Mouse (Mus musculus) intestine, embryonic 16.5 days (tissue): ENCODE results near the gene Smg9. TPM values are rescaled to one million over a fixed set of nuclear protein-coding genes. Genes with fewer than 3 reads are reported as not detected.

Experiments used
- ATAC-seq: fragments of 200-750 bp; cut with Nextera tagmentation; 2 replicates; pipeline ENCODE4 v1.8.0; 2017; ENCODE audit warnings: moderate TSS enrichment, moderate library complexity
- H3K27ac ChIP-seq: fragments of 300-500 bp; sonication (generic); 2 replicates; pipeline ENCODE4 v1.5.1; 2014; ENCODE audit warnings: mild to moderate bottlenecking, low read length
- H3K27me3 ChIP-seq: fragments of 300-500 bp; sonication (generic); replicated peaks from 2 replicates; pipeline ENCODE4 v1.6.1; 2014; ENCODE audit warnings: low read length, control low read depth, mixed read lengths; ENCODE audit not compliant: control insufficient read depth, insufficient read depth
- H3K36me3 ChIP-seq: fragments of 300-500 bp; sonication (generic); 2 replicates; pipeline ENCODE4 v1.6.1; 2014; ENCODE audit warnings: low read length, control low read depth; ENCODE audit not compliant: control insufficient read depth, insufficient read depth
- H3K4me1 ChIP-seq: fragments of 300-500 bp; sonication (generic); 2 replicates; pipeline ENCODE4 v1.6.1; 2014; ENCODE audit warnings: low read length, control low read depth, mixed read lengths; ENCODE audit not compliant: control insufficient read depth, insufficient read depth
- H3K4me2 ChIP-seq: fragments of 300-500 bp; sonication (generic); 2 replicates; pipeline ENCODE4 v1.6.1; 2014; ENCODE audit warnings: low read depth, low read length, control low read depth
- H3K4me3 ChIP-seq: fragments of 300-500 bp; sonication (generic); 2 replicates; pipeline ENCODE4 v1.5.1; 2014; ENCODE audit warnings: mild to moderate bottlenecking, low read length
- H3K9ac ChIP-seq: fragments of 300-500 bp; sonication (generic); 2 replicates; pipeline ENCODE4 v1.6.1; 2014; ENCODE audit warnings: low read depth, low read length
- H3K9me3 ChIP-seq: fragments of 300-500 bp; sonication (generic); 2 replicates; pipeline ENCODE4 v1.6.1; 2016; ENCODE audit warnings: low read length, control low read depth; ENCODE audit not compliant: control insufficient read depth
- WGBS: fragments of 180-500 bp; shearing (Covaris S2); extraction: QIAGEN DNeasy Blood & Tissue Kit; methylation state at CpG from one replicate; pipeline ENCODE4 v1.1.7; 2014; 5-methylcytosine and 5-hydroxymethylcytosine counted together
- polyA plus RNA-seq: library from polyadenylated mRNA; unstranded; fragments of >200 nt; fragmentation: Nextera tagmentation; extraction: Ambion mirVana; gene quantifications from 2 replicates; pipeline ENCODE4 v1.2.1, GENCODE M21; 2015

The Smg9 gene
- polyA plus RNA-seq: 20.4 and 22.0 TPM in 2 replicates

DNA sequence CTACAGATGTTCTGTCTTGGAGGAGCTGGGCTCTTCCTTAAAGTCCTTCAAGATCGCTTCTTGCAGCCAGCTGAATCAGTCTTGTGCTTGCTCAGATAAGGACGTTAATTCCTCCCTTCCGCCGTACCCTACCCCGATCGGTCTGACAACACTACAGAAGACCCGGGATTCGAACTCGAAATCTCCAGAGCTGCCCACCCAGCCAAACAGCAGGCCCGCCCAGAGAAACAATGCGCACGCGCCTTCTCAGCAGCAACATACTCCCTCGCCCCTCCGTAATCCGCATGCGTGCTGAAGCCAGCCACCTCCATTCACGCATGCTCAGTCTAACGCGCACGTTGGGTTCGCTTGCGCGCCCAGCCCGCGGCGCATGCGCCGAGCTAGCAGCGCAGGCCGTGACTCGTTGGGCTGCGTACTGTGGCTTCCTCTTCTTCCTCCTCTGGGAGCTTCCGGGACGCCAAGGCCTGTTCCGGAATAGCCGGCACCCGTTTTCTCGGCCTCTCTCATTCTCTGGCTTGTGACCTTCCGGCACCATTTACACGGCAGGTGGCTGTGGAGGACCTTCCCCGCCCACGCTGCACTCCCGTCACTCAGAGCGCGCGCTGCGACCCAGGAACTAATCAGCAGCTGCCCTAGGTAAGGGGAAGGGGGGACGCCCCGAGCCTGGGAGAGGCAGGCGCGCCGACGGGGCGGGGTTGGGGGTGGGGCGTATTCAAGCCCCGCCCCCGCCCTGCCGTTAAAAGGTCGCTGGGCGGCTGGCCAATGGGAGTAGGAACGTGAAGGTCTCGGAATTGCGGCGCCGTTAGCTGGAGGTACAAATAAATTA is at the start of gene Smg9:
Gene Smg9, plus strand, starts transcription at position 364 of the 826 bp plus-strand sequence.
- H3K36me3 ChIP-seq: 0 out of 2 replicates have a peak, but pooled peaks cover 3% of the 10 kb centered on the region

DNA sequence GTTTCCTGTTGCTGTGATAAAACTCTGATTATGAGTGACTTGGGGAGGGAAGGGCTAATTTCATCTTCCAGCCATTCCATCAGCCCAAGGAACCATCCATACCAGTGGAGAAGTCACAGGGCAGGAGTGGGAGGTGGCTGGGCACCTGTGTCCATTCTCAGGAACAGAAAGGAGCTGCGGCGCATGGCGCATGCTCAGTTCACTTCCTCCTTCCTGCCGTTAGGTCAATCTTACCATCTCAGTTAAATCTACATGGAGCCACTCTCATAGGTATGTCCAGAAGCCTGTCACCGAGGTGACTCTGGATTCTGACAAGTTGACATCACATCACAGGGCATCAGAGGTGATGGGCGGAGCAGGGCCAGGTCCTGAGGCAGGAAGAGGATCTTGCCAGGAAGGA is 43.8 kb upstream of the Smg9 start:
- WGBS: 83% methylated on average over 6 of the region's 6 CpGs
- no peaks in the 10 kb centered on the region for H3K36me3 ChIP-seq
- no peaks in the 10 kb centered on the region for H3K27me3 ChIP-seq
- no peak overlapping the region for H3K4me2 ChIP-seq
- no peaks in the 10 kb centered on the region for H3K4me1 ChIP-seq
- H3K4me3 ChIP-seq: no peak overlapping the region
- no peak overlapping the region for H3K9ac ChIP-seq
- H3K9me3 ChIP-seq: no peaks in the 10 kb centered on the region
- ATAC-seq: no peak
- no peak overlapping the region for H3K27ac ChIP-seq

More for the DNA sequence above, at the start of gene Smg9:
- Histone ChIP-seq H3K9ac (peak within 1 kb of the TSS; percentile 82), H3K4me3 (peak within 1 kb of the TSS; percentile 67), H3K4me2 (peak within 1 kb of the TSS; percentile 71), H3K9me3 (peaks cover 3% of the 10 kb centered on the region; the same call in 1 of the 2 replicates), H3K4me1 (peaks cover 5% of the 10 kb centered on the region), H3K27me3 (no peaks in the 10 kb centered on the region), H3K27ac (peak within 1 kb of the TSS; percentile 99)
- ATAC-seq: peak; percentile 97
- WGBS: 2% methylated on average over 66 of the region's 66 CpGs

DNA sequence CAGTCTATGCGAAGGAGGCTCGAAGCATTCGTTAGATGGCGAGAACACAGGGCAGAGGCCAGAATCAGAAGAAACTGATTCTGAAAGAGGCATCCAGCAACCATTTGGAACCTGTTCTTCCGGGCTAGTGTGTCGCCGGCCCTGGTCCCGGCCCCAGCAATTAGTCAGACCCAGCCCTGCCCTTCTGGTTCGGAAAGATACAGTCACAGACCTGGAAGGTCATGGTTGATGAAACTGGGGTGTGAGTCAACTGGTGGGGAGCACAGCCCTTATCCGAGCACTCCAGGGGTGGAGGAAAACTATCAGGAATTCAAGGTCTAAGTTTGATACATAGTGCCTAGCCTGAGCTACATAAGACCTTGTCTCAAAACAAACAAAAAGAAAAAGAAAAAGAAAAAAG is 43.3 kb upstream of the Smg9 start:
- H3K27me3 ChIP-seq: no peaks in the 10 kb centered on the region
- H3K9me3 ChIP-seq: no peaks in the 10 kb centered on the region
- no peak overlapping the region for H3K27ac ChIP-seq
- H3K4me2 ChIP-seq: no peak overlapping the region
- no peaks in the 10 kb centered on the region for H3K4me1 ChIP-seq
- WGBS: 75% methylated on average over 10 of the region's 10 CpGs
- H3K9ac ChIP-seq: no peak overlapping the region
- no peaks in the 10 kb centered on the region for H3K36me3 ChIP-seq
- H3K4me3 ChIP-seq: no peak overlapping the region
- ATAC-seq: no peak

DNA sequence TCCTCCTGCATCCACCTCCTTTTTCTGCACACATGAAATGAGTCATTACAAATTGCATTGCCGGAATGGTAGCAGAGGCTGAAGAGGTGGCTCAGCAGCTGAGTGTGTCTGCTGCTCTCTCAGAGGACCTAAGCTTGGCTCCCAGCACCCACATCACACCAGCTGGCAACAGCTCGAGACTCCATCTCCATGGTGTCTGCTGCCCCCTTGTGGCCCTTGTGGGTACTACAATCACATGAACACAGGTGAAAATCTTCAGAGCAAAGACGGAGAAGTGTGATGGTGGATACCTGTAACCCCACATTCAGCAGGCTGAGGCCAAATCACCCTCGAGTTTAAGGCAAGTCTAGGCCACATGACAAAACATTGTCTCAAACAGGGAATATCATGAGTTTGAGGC is 41.5 kb upstream of the Smg9 start:
- Histone ChIP-seq H3K4me3 (no peak overlapping the region), H3K4me1 (no peaks in the 10 kb centered on the region), H3K27ac (no peak overlapping the region), H3K9me3 (no peaks in the 10 kb centered on the region), H3K36me3 (no peaks in the 10 kb centered on the region), H3K9ac (no peak overlapping the region), H3K4me2 (no peak overlapping the region), H3K27me3 (no peaks in the 10 kb centered on the region)
- WGBS: 50% methylated on average over 4 of the region's 4 CpGs
- no peak for ATAC-seq

DNA sequence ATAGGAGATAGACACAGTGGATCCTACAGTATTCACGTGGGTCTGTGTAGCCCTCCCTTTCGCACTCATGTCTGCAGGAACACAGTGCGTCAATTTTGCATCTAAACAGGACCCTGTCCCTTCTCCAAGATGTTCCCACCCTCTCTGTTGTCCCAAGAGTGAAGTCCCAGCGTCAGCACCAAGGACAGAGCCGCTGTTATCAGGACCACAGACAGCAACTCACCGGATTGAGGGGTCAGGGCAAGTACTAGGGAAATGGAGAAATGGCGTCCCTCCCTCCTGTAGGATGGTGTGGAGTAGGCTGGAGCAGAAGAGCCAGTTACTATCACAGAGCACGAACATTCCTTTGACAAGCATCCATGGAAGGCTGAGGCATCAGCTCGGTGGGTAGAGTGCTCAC is 40.1 kb upstream of the Smg9 start:
- H3K4me1 ChIP-seq: no peaks in the 10 kb centered on the region
- H3K4me2 ChIP-seq: no peak overlapping the region
- no peak overlapping the region for H3K4me3 ChIP-seq
- H3K27ac ChIP-seq: no peak overlapping the region
- H3K27me3 ChIP-seq: no peaks in the 10 kb centered on the region
- H3K9me3 ChIP-seq: no peaks in the 10 kb centered on the region
- ATAC-seq: no peak
- no peaks in the 10 kb centered on the region for H3K36me3 ChIP-seq
- H3K9ac ChIP-seq: no peak overlapping the region
- 26% methylated on average over 9 of the region's 9 CpGs for WGBS

DNA sequence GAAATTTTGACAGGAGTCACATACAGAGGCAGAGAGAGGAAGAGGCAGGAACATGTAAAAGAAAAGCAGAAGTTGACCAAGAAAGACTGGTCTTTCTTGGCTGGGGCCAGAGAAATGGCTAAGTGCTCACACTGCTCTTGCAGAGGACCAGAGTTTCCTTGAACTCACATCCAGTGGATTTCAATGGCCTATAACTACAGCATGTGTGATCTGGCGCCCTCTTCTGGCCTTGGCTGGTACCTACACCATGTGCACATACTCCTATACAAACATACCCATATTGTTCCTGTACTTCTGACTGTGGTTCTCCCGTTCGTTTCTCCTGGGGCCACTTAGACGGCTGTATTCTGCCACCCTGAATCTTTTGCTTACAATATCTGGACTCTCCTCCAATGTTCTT is 38.4 kb upstream of the Smg9 start:
- no peak overlapping the region for H3K4me3 ChIP-seq
- H3K27ac ChIP-seq: no peak overlapping the region
- ATAC-seq: no peak
- no peaks in the 10 kb centered on the region for H3K9me3 ChIP-seq
- no peak overlapping the region for H3K9ac ChIP-seq
- H3K27me3 ChIP-seq: no peaks in the 10 kb centered on the region
- H3K4me1 ChIP-seq: no peaks in the 10 kb centered on the region
- WGBS: 65% methylated on average over 4 of the region's 4 CpGs
- no peaks in the 10 kb centered on the region for H3K36me3 ChIP-seq
- no peak overlapping the region for H3K4me2 ChIP-seq

DNA sequence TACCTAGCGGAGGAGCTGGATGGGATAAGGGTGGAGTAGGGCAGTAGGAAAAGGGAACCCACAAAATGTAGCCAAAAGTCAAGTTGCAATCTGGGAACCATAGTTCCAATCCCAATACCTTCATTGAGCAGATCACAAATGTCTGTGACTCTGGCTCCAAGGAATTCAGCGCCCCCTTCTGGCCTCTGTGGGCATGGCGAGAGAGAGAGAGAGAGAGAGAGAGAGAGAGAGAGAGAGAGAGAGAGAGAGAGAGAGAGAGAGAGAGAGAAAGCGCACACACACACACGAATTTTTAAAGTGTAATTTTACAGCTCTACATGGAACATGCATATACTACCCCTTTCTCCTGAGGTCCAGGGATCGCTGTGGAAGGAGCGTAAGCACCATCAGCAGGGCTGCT is 36.2 kb upstream of the Smg9 start:
- H3K27me3 ChIP-seq: no peaks in the 10 kb centered on the region
- no peak overlapping the region for H3K4me2 ChIP-seq
- H3K4me1 ChIP-seq: no peaks in the 10 kb centered on the region
- ATAC-seq: no peak
- H3K36me3 ChIP-seq: no peaks in the 10 kb centered on the region
- H3K4me3 ChIP-seq: no peak overlapping the region
- 18% methylated on average over 7 of the region's 7 CpGs for WGBS
- no peak overlapping the region for H3K27ac ChIP-seq
- no peak overlapping the region for H3K9ac ChIP-seq
- H3K9me3 ChIP-seq: no peaks in the 10 kb centered on the region

DNA sequence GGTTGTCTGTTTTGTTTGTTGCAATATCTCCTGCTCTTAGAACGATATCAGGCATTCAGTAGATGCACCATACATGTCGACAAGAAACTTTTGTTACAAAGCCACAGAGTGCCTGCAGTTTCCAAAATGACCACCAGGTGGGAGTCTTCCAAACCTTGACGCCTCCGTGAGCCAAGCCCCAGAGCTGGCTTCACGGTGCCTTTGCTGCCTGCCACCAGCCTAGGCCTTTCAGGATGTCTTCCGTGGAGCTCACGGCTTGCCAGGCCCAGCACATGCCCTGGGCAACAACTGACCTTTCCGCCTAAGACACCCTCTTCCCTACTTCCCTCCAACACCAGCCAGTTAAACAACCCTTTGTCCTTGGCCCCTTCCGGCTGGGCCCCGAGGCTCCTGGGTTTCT is 34.6 kb upstream of the Smg9 start:
- Histone ChIP-seq H3K4me3 (no peak overlapping the region), H3K4me2 (no peak overlapping the region), H3K27me3 (no peaks in the 10 kb centered on the region), H3K9me3 (no peaks in the 10 kb centered on the region), H3K27ac (no peak overlapping the region), H3K9ac (0 out of 2 replicates have a peak overlapping the region, but pooled peaks have one; percentile 3), H3K36me3 (no peaks in the 10 kb centered on the region), H3K4me1 (no peaks in the 10 kb centered on the region)
- ATAC-seq: peak; percentile 75
- WGBS: 22% methylated on average over 10 of the region's 10 CpGs

DNA sequence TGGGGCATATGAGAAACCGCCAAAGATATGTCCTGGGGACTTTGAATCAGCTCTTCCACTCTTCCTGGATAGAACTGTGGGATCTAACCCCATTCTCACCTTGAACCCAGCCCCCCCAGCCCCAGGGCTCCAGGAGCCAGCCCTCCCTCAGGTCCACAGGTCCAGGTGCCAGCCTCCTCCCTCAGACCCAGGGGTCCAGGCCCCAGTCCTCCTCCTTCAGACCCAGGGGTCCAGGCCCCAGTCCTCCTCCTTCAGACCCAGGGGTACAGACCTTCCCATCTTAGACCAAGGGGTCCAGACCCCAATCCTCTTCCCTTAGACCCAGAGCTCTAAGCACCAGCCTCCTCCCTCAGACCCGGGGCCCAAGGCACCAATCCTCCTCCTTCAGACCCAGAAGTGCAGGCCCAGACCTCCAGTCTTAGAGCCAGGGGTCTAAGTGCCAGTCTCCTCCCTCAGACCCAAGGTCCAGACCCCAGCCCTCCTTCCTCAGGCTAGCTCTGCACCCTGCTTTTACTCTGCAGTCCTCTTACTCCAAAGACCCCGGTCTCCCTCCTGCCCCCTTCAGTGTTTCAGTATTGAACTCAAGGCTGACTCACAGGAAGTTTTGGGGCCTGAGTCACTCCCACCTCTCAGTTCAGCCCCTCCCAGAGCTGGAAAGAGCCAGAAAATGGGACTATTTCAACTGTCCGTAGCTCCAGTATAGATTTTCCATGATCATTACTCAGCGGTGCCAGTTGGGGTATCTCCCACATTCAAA is 34.0 kb upstream of the Smg9 start:
- Histone ChIP-seq H3K4me1 (peaks cover 5% of the 10 kb centered on the region), H3K9me3 (no peaks in the 10 kb centered on the region), H3K27me3 (no peaks in the 10 kb centered on the region), H3K27ac (no peak overlapping the region), H3K4me2 (no peak overlapping the region), H3K9ac (0 out of 2 replicates have a peak overlapping the region, but pooled peaks have one; percentile 3), H3K4me3 (no peak overlapping the region), H3K36me3 (no peaks in the 10 kb centered on the region)
- ATAC-seq: peak; percentile 14; the same call in 1 of the 2 replicates
- WGBS: 72% methylated on average over 5 of the region's 5 CpGs
